Mouse (Mus musculus): ENCODE measurements around the gene Psmd12. TPM values are rescaled to one million over a fixed set of nuclear protein-coding genes. Genes with fewer than 3 reads are reported as not detected.

The Psmd12 gene
- 116 TPM for polyA plus RNA-seq (2014; fragmentation: Illumina TruSeq; extraction: RNeasy Lipid Tissue Mini Kit (QIAGEN cat#74804); ENCODE audit: low read depth, low replicate concordance)

GRCm38 (mm10) chr11:107479053-107479861 lies at the start of gene Psmd12:
Gene Psmd12 (plus strand): TSS chr11:107479484.

GRCm38 (mm10) chr11:107470521-107471041 lies 8.7 kb upstream of the Psmd12 start, which contains the start of gene Pitpnc1:
Gene Pitpnc1 (minus strand): TSS chr11:107470699.

DNA sequence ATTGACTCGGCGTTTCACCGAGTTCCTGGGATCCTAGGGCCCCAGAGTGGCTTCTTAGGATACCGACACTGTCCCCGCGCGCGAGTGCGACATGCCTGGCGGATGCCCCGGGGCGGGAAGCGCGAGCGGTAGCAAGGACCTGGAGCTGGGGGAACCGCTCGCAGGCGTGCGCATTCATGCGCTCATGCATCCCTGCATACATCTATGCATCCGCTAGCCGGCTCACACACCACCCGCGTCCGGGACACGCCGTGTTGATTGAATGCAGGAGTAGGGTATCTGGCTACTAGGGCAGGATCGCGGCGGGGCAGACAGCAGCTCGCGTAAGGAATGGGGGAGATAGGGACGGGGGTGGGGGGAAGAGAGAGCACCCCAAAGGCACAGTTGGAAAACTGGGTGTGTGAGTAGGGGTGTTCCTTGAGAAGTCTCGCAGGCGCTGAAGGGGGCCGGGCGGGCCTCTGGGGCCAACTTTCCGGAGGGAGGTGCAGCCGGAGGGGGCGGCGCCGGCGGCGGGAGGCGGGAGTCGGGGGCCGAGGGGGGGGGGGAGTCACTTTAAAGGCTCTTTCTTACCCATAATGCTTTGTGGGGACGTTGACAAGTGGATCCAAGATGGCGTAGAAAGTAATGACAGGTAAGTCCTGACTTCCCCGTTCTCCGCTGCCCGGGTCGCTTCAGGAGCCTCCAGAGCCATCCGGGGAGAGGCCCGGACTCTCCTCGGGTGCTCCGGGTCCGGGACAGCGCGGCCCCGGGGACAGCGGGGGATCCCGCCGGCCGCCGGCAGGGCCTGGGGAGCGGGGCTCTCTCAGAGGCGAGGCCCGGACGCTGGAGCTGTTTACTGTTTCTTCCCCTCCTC lies 68.3 kb downstream of the Psmd12 start, which contains the start of gene Helz:
Gene Helz, plus strand, starts transcription at position 580 of the 853 bp plus-strand sequence.

Other genes with a start within 250 kb of the Psmd12 start
- 42.7 TPM for gene Pitpnc1, start 8.8 kb upstream of the Psmd12 start, polyA plus RNA-seq (2014; fragmentation: Illumina TruSeq; extraction: RNeasy Lipid Tissue Mini Kit (QIAGEN cat#74804); ENCODE audit: low read depth, low replicate concordance)
- 8.4 TPM for gene Helz, start 68.4 kb downstream of the Psmd12 start, polyA plus RNA-seq (2014; fragmentation: Illumina TruSeq; extraction: RNeasy Lipid Tissue Mini Kit (QIAGEN cat#74804); ENCODE audit: low read depth, low replicate concordance)
- gene Cacng1, start 237.0 kb downstream of the Psmd12 start, polyA plus RNA-seq (2014; fragmentation: Illumina TruSeq; extraction: RNeasy Lipid Tissue Mini Kit (QIAGEN cat#74804); ENCODE audit: low read depth, low replicate concordance) = not detected

Data from heart, adult 10 weeks (tissue).